Comparison of ENCODE assay signal across 8 mouse cellular contexts in the genomic region with DNA sequence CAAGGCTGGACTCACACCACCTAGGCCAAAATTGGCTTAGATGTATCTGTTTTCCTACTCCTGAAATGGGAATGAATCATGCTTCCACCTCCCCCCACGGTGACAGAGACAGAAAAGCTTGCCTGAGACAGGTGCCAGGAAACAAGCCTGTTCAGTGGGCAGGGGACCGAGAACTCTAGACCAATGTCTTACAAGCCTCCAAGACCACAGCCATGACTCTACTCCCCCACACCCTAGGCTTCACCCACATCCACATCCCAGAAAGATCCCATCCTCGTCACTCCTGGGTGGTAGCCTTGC. TPM values are rescaled to one million over a fixed set of nuclear protein-coding genes. Genes with fewer than 3 reads are reported as not detected.
A peak's percentile ranks its signal among the peaks of the same experiment; 100 is the strongest.
DNase-seq lines count a peak whose midpoint lies in the region; ATAC-seq and TF ChIP-seq lines count a peak whose summit lies in the region.

No protein-coding gene starts in this region.

- no peak overlapping the region for H3K4me3 ChIP-seq in heart, embryonic 15.5 days
- H3K4me3 ChIP-seq in midbrain, embryonic 13.5 days (replicated peaks) = no peak overlapping the region
- H3K4me3 ChIP-seq in midbrain, postnatal 0 days (ENCODE audit: low read depth, low read length) = no peak overlapping the region
- H3K4me3 ChIP-seq in forebrain, embryonic 14.5 days (ENCODE audit: low read depth, low read length) = no peak overlapping the region

- H3K4me1 ChIP-seq in heart, embryonic 15.5 days (replicated peaks) = peaks cover 51% of the 10 kb centered on the region
- H3K4me1 ChIP-seq in midbrain, embryonic 13.5 days (replicated peaks) = peaks cover 45% of the 10 kb centered on the region
- H3K4me1 ChIP-seq in midbrain, postnatal 0 days (ENCODE audit: insufficient read depth, low read length) = 0 out of 2 replicates have a peak, but pooled peaks cover 1% of the 10 kb centered on the region
- H3K4me1 ChIP-seq in forebrain, embryonic 14.5 days (ENCODE audit: control insufficient read depth, insufficient read depth, low read length) = peaks cover 14% of the 10 kb centered on the region

- intact Hi-C loops in heart, postnatal 10 days (cut with DNase I) = no loop called here

- H3K4me2 ChIP-seq in heart, embryonic 15.5 days = peak overlapping the region; percentile 49
- no peak overlapping the region for H3K4me2 ChIP-seq in midbrain, embryonic 13.5 days (replicated peaks)
- H3K4me2 ChIP-seq in midbrain, postnatal 0 days (ENCODE audit: low read depth, low read length, poor library complexity, severe bottlenecking) = no peak overlapping the region
- no peak overlapping the region for H3K4me2 ChIP-seq in forebrain, embryonic 14.5 days (ENCODE audit: low read length)

- no peak for ATAC-seq in heart, embryonic 15.5 days (replicated peaks; ENCODE audit: insufficient number of reproducible peaks, insufficient read depth, low FRiP score, low read depth)
- ATAC-seq in midbrain, embryonic 13.5 days = no peak
- ATAC-seq in midbrain, postnatal 0 days (ENCODE audit: low FRiP score) = no peak
- no peak for ATAC-seq in forebrain, embryonic 14.5 days

- DNase-seq in heart, postnatal 10 days = no peak
- DNase-seq in midbrain, postnatal 0 days (ENCODE audit: low spot score) = no peak
- no peak for DNase-seq in forebrain, embryonic 14.5 days (ENCODE audit: low spot score)
- peak; percentile 53 for DNase-seq in thymus, postnatal 14 days
- DNase-seq in ovary, adult 18-20 months (ENCODE audit: low spot score) = no peak
- DNase-seq in spleen, postnatal 14 days (ENCODE audit: low spot score in 2 of 2) = no peak

- peak overlapping the region; percentile 85 for H3K27ac ChIP-seq in heart, embryonic 15.5 days
- 0 out of 2 replicates have a peak overlapping the region, but pooled peaks have one; percentile 21 for H3K27ac ChIP-seq in midbrain, embryonic 13.5 days
- H3K27ac ChIP-seq in midbrain, postnatal 0 days (ENCODE audit: low read depth, low read length) = no peak overlapping the region; the same call in 1 of the 2 replicates
- H3K27ac ChIP-seq in forebrain, embryonic 14.5 days (ENCODE audit: low read depth, low read length) = no peak overlapping the region

- WGBS in heart, embryonic 15.5 days = 38% methylated on average over 3 of the region's 3 CpGs
- 72% methylated on average over 3 of the region's 3 CpGs for WGBS in midbrain, embryonic 13.5 days
- 76% methylated on average over 3 of the region's 3 CpGs for WGBS in midbrain, postnatal 0 days
- WGBS in forebrain, embryonic 14.5 days = 79% methylated on average over 3 of the region's 3 CpGs

- H3K36me3 ChIP-seq in heart, embryonic 15.5 days = peaks cover 18% of the 10 kb centered on the region; the same call in 1 of the 2 replicates
- H3K36me3 ChIP-seq in midbrain, embryonic 13.5 days = peaks cover 89% of the 10 kb centered on the region
- peaks cover 74% of the 10 kb centered on the region for H3K36me3 ChIP-seq in midbrain, postnatal 0 days (ENCODE audit: insufficient read depth, low read length)
- H3K36me3 ChIP-seq in forebrain, embryonic 14.5 days (ENCODE audit: control insufficient read depth, insufficient read depth, low read length) = peaks cover 78% of the 10 kb centered on the region

- no peaks in the 10 kb centered on the region for H3K9me3 ChIP-seq in heart, embryonic 15.5 days (replicated peaks)
- H3K9me3 ChIP-seq in midbrain, embryonic 13.5 days = no peaks in the 10 kb centered on the region
- no peaks in the 10 kb centered on the region for H3K9me3 ChIP-seq in midbrain, postnatal 0 days (ENCODE audit: low read length)
- no peaks in the 10 kb centered on the region for H3K9me3 ChIP-seq in forebrain, embryonic 14.5 days (replicated peaks; ENCODE audit: control insufficient read depth, low read length)

- H3K27me3 ChIP-seq in heart, embryonic 15.5 days = no peaks in the 10 kb centered on the region
- no peaks in the 10 kb centered on the region for H3K27me3 ChIP-seq in midbrain, embryonic 13.5 days
- no peaks in the 10 kb centered on the region for H3K27me3 ChIP-seq in midbrain, postnatal 0 days (ENCODE audit: insufficient read depth, low read length)
- no peaks in the 10 kb centered on the region for H3K27me3 ChIP-seq in forebrain, embryonic 14.5 days (replicated peaks; ENCODE audit: control insufficient read depth, insufficient read depth, low read length)

- TF ChIP-seq CTCF in midbrain, postnatal 0 days (IDR thresholded peaks at IDR 0.05) = no peak

- H3K9ac ChIP-seq in heart, embryonic 15.5 days = 0 out of 2 replicates have a peak overlapping the region, but pooled peaks have one; percentile 8
- H3K9ac ChIP-seq in midbrain, embryonic 13.5 days (replicated peaks) = 0 out of 2 replicates have a peak overlapping the region, but pooled peaks have one; percentile 32
- H3K9ac ChIP-seq in midbrain, postnatal 0 days (replicated peaks; ENCODE audit: low read length, poor library complexity, severe bottlenecking) = no peak overlapping the region
- H3K9ac ChIP-seq in forebrain, embryonic 14.5 days (ENCODE audit: low read length) = 0 out of 2 replicates have a peak overlapping the region, but pooled peaks have one; percentile 5

RNA-seq across cellular contexts. Expression of gene Plxna1, which starts 17.0 kb away (rescaled TPM):
- polyA plus RNA-seq in heart, embryonic 15.5 days (2015; fragmentation: Nextera tagmentation; extraction: Ambion mirVana) = 10.0 and 13.4 TPM in 2 replicates
- 10 to 100 TPM; 39.3 to 48.5 TPM for total RNA-seq in heart, postnatal 10 days (2021)
- 53.1 and 69.4 TPM in 2 replicates for polyA plus RNA-seq in midbrain, embryonic 13.5 days (2015; fragmentation: Nextera tagmentation; extraction: Ambion mirVana)
- total RNA-seq in midbrain, postnatal 0 days (2014; rRNA removed) = 220 and 234 TPM in 2 replicates
- polyA plus RNA-seq in midbrain, postnatal 0 days (2015; fragmentation: Nextera tagmentation; extraction: Ambion mirVana) = 46.5 and 50.1 TPM in 2 replicates
- polyA plus RNA-seq in forebrain, embryonic 14.5 days (2014; fragmentation: Nextera tagmentation; extraction: Ambion mirVana) = 26.8 and 31.9 TPM in 2 replicates

Comparison
In these comparisons a context has a peak if more than half of its experiments do, and no peak if none do; other contexts are left out.
1. H3K27ac ChIP-seq: peak in heart, embryonic 15.5 days (single experiment) and midbrain, embryonic 13.5 days (single experiment); none in midbrain, postnatal 0 days (single experiment) and forebrain, embryonic 14.5 days (single experiment).